Mouse (Mus musculus) thymus, adult 2 months (tissue): ENCODE data around the gene Gli1. TPM values are rescaled to one million over a fixed set of nuclear protein-coding genes. Genes with fewer than 3 reads are reported as not detected.

ENCODE experiments used
- DNase-seq: peaks from one replicate; pipeline ENCODE4 v3.0.0; 2021
- H3K27ac ChIP-seq: fragments of 200-500 bp; 2 replicates; pipeline ENCODE4 v1.5.1; 2012; ENCODE audit warnings: low read length, control low read depth; ENCODE audit not compliant: control insufficient read depth, insufficient read depth
- H3K27me3 ChIP-seq: fragments of 200-500 bp; 2 replicates; pipeline ENCODE4 v1.6.1; 2012; ENCODE audit warnings: mild to moderate bottlenecking, low read length, moderate library complexity, mixed read lengths; ENCODE audit not compliant: control insufficient read depth, insufficient read depth
- H3K36me3 ChIP-seq: fragments of 200-500 bp; 2 replicates; pipeline ENCODE4 v1.6.1; 2012; ENCODE audit warnings: mild to moderate bottlenecking, low read length, moderate library complexity; ENCODE audit not compliant: control insufficient read depth, insufficient read depth
- H3K4me1 ChIP-seq: fragments of 200-500 bp; replicated peaks from 2 replicates; pipeline ENCODE4 v1.6.1; 2012; ENCODE audit warnings: low read length; ENCODE audit not compliant: control insufficient read depth, insufficient read depth
- H3K4me3 ChIP-seq: fragments of 200-500 bp; 2 replicates; pipeline ENCODE4 v1.5.1; 2012; ENCODE audit warnings: mild to moderate bottlenecking, low read length, control low read depth, moderate library complexity; ENCODE audit not compliant: control insufficient read depth, insufficient read depth
- CTCF ChIP-seq: fragments of 200-500 bp; IDR thresholded peaks from 2 replicates; pipeline ENCODE4 v1.5.1; 2012; ENCODE audit warnings: mild to moderate bottlenecking, control low read depth, low read length, moderate library complexity, borderline replicate concordance; ENCODE audit not compliant: control insufficient read depth, poor library complexity, insufficient read depth; ENCODE audit errors: extremely low read depth
- POLR2A ChIP-seq: fragments of 200-500 bp; IDR thresholded peaks from 2 replicates; pipeline ENCODE4 v1.6.1; 2012; ENCODE audit warnings: mild to moderate bottlenecking, low read length, control low read depth, moderate library complexity; ENCODE audit not compliant: control insufficient read depth, poor library complexity, insufficient read depth; ENCODE audit errors: extremely low read depth
- WGBS: fragments of 180-500 bp; shearing (Covaris S2); methylation state at CpG from one replicate; pipeline ENCODE4 v1.1.7; 2018; 5-methylcytosine and 5-hydroxymethylcytosine counted together
- polyA plus RNA-seq: library from polyadenylated mRNA; depleted of rRNA; stranded (reverse); fragments of >200 nt; gene quantifications from 2 replicates; pipeline ENCODE4 v1.2.3, GENCODE M21; 2012

Gene Gli1
- polyA plus RNA-seq, 1 experiment = 0.77 TPM

GRCm38 (mm10) chr10:127349810-127350209, 8.0 kb upstream of the Gli1 start:
- 86% methylated on average over 8 of the region's 8 CpGs for WGBS
- TF ChIP-seq CTCF = no peak
- TF ChIP-seq POLR2A = no peak
- Histone ChIP-seq H3K27ac (no peak overlapping the region), H3K36me3 (no peaks in the 10 kb centered on the region), H3K4me3 (no peak overlapping the region), H3K4me1 (peaks cover 10% of the 10 kb centered on the region), H3K27me3 (no peaks in the 10 kb centered on the region)
- DNase-seq = no peak

GRCm38 (mm10) chr10:127348957-127349356, 7.2 kb upstream of the Gli1 start:
- Histone ChIP-seq H3K27me3 (no peaks in the 10 kb centered on the region), H3K4me1 (peaks cover 10% of the 10 kb centered on the region), H3K4me3 (no peak overlapping the region), H3K36me3 (no peaks in the 10 kb centered on the region), H3K27ac (no peak overlapping the region)
- DNase-seq = no peak
- TF ChIP-seq POLR2A = no peak
- no peak for TF ChIP-seq CTCF
- WGBS = 84% methylated on average over 4 of the region's 4 CpGs

- 96% methylated on average over 3 of the region's 3 CpGs for WGBS
- Histone ChIP-seq H3K4me3 (no peak overlapping the region), H3K36me3 (no peaks in the 10 kb centered on the region), H3K27ac (no peak overlapping the region), H3K27me3 (peaks cover 9% of the 10 kb centered on the region), H3K4me1 (peaks cover 15% of the 10 kb centered on the region)
- TF ChIP-seq CTCF (no peak), POLR2A (no peak)
- DNase-seq = no peak
Observed at GRCm38 (mm10) chr10:127346173-127346572, 4.4 kb upstream of the Gli1 start.

DNA sequence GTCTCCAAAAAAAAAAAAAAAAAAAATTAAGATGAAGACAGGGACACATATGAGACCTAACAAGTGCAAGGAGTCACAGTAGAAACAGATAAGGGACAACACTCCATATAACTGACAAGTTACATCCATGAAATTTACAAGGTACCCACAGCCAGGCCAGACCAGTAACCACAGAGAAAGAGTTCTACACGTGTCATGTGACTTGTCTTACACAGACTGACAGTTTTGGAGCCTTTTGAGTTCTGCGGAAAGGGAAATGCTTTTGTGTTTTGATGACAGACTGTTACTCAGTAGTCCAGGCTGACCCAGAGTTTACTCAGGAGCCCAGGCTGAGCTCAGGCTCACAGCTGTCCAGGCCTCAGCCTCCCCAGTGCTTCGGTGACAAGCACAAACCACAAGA, 1.3 kb upstream of the Gli1 start:
- 22% methylated on average over 3 of the region's 3 CpGs for WGBS

DNA sequence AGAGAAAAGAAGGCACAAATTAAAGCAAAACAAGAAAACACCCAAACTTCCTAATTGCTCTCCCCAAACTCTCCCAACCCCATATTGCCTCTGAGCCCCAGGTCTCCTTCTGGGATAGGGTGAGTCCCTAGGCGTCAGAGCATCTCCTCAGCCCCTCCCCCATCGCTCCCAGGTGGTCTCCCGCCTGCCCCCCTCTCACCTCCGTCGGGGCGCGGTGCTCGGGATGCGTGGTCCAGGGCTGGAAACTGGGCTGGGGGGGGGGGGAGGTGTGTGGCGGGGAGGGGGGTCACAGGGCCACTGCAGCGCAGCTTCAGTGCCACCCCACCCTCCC, 449 bp downstream of the Gli1 start:
- DNase-seq = no peak
- H3K4me1 ChIP-seq = peaks cover 36% of the 10 kb centered on the region
- H3K4me3 ChIP-seq = no peak overlapping the region
- WGBS = 3% methylated on average over 11 of the region's 11 CpGs
- no peak overlapping the region for H3K27ac ChIP-seq
- TF ChIP-seq POLR2A (no peak), CTCF (no peak)
- H3K27me3 ChIP-seq = peaks cover 28% of the 10 kb centered on the region
- no peaks in the 10 kb centered on the region for H3K36me3 ChIP-seq

More for the DNA sequence above, 1.3 kb upstream of the Gli1 start:
- TF ChIP-seq CTCF (no peak), POLR2A (no peak)
- Histone ChIP-seq H3K4me3 (no peak overlapping the region), H3K27ac (no peak overlapping the region), H3K27me3 (peaks cover 28% of the 10 kb centered on the region), H3K4me1 (peaks cover 21% of the 10 kb centered on the region), H3K36me3 (no peaks in the 10 kb centered on the region)
- DNase-seq = no peak

DNA sequence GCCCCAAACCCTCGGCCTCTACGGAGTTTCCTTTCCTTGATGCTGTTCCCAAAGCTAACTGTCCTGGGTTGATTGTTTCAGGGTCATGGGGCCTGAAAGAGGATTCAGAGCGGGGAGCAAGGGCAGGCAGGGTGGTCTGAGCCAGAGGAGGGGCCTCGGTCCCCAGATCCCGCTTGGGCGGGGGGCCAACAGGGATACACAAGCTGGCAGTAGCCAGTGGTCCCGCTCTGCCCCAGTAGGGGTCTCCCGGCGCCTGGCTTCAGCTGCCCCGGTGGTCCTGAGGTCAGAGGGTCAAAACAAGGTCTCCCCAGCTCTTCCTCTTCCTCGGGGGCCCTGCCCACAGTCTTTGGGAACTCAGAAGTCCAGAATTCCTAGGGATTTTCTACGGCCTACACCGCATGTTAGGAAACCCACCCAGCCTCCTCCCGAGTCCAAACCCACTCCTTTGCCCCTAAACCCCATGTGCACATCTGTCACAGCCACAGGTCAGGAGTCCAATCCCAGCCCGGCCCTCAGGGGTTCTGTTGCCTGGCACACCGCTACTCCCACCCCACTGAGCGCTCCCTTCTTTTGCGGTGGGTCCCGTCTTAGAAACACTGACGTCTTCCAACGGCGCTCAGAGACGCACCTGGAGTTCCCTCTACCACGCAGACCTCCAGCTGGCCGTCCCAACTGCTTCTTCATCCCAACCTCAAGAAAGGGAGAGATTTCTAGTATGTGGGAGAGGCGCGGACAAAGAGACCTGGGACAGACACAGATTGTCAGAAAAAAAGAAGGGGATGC, 1.0 kb downstream of the Gli1 start:
- no peaks in the 10 kb centered on the region for H3K36me3 ChIP-seq
- no peak for DNase-seq
- no peak overlapping the region for H3K4me3 ChIP-seq
- H3K27me3 ChIP-seq = peaks cover 28% of the 10 kb centered on the region
- H3K27ac ChIP-seq = no peak overlapping the region
- peaks cover 36% of the 10 kb centered on the region for H3K4me1 ChIP-seq
- WGBS = 4% methylated on average over 27 of the region's 27 CpGs
- no peak for TF ChIP-seq CTCF
